Mouse (Mus musculus) kidney, adult 2 months (tissue): ENCODE measurements around the gene Gon4l.

Experiments used
- CTCF ChIP-seq: fragments of 200-500 bp; conservative IDR thresholded peaks from 2 replicates; pipeline ENCODE4 v1.5.1; 2011; ENCODE audit warnings: low read depth, mild to moderate bottlenecking, control low read depth, low read length, moderate library complexity, mixed read lengths; ENCODE audit not compliant: insufficient read depth, insufficient read length
- POLR2A ChIP-seq: fragments of 200-500 bp; IDR thresholded peaks from one replicate; pipeline ENCODE4 v1.6.1; 2011; ENCODE audit warnings: low read depth, low read length, control low read depth

GRCm38 (mm10) chr3:88953246-88953645, 118.2 kb downstream of the Gon4l start:
- no peak for TF ChIP-seq POLR2A
- TF ChIP-seq CTCF: no peak
